ENCODE assay signal across 24 mouse cellular contexts in the genomic region with DNA sequence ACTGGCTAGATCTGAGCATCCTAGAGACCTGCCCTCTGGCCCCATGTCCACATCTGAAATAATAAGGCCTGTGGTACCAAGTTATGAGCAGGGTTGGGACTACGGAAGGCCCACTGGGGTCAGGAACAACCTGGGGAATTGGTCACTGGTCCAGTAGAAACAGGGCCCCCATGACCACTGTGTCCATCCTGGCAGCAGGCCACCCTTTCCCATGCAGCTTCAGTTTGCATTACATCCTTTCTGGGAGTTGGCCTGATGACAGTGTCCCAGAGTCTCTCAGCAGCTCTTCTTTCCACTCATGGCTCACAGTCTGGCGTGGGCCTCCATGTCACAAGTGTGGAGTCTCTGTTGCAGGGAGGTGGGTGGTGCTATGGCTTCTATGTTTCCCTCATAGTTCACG. TPM values are rescaled to one million over a fixed set of nuclear protein-coding genes. Genes with fewer than 3 reads are reported as not detected.
DNase-seq lines count a peak whose midpoint lies in the region; ATAC-seq and TF ChIP-seq lines count a peak whose summit lies in the region.
"Had no signal": no experiment of that assay in that cellular context is flagged by ENCODE, and none has a peak within 500 bp of the region (broad histone marks: within the 10 kb centered on the region; RNA-seq: fewer than 3 reads in every experiment).

No protein-coding gene starts in this region.

- no peaks in the 10 kb centered on the region for H3K9me3 ChIP-seq in liver, embryonic 15.5 days (replicated peaks)
- H3K9me3 ChIP-seq in midbrain, embryonic 11.5 days (ENCODE audit: control insufficient read depth, low read length), result no peaks in the 10 kb centered on the region
- H3K9me3 ChIP-seq in midbrain, postnatal 0 days (ENCODE audit: low read length), result no peaks in the 10 kb centered on the region
- H3K9me3 ChIP-seq: embryonic facial prominence, embryonic 13.5 days; embryonic facial prominence, embryonic 15.5 days; forebrain, embryonic 10.5 days; forebrain, embryonic 12.5 days had no signal

- no peak for DNase-seq in liver
- peak; percentile 57 for DNase-seq in midbrain, embryonic 11.5 days (ENCODE audit: low spot score, missing footprints)
- no peak for DNase-seq in midbrain, postnatal 0 days (ENCODE audit: low spot score)
- DNase-seq in cerebellum, postnatal 25 days, result no peak
- DNase-seq: adrenal gland, adult 2 months; adrenal gland, postnatal 10 days; adrenal gland, postnatal 25 days; cerebellum, adult 11-12 months; cerebellum, adult 2 months; cerebellum, adult 9-10 months; cerebellum, postnatal 36 days; embryo, embryonic 11 days had no signal

- H3K4me2 ChIP-seq in liver, embryonic 15.5 days, result no peak overlapping the region
- no peak overlapping the region for H3K4me2 ChIP-seq in midbrain, embryonic 11.5 days
- no peak overlapping the region for H3K4me2 ChIP-seq in midbrain, postnatal 0 days (ENCODE audit: low read depth, low read length, poor library complexity, severe bottlenecking)
- H3K4me2 ChIP-seq: embryonic facial prominence, embryonic 13.5 days; embryonic facial prominence, embryonic 15.5 days; forebrain, embryonic 12.5 days had no signal

- no peak overlapping the region for H3K27ac ChIP-seq in liver, embryonic 15.5 days (replicated peaks)
- H3K27ac ChIP-seq in midbrain, embryonic 11.5 days (ENCODE audit: low read depth, low read length), result no peak overlapping the region
- no peak overlapping the region for H3K27ac ChIP-seq in midbrain, postnatal 0 days (ENCODE audit: low read depth, low read length)
- H3K27ac ChIP-seq: embryonic facial prominence, embryonic 13.5 days; embryonic facial prominence, embryonic 15.5 days; forebrain, embryonic 10.5 days; forebrain, embryonic 12.5 days had no signal

- WGBS in liver, embryonic 15.5 days (ENCODE audit: insufficient replicate concordance), result 61% methylated on average over 3 of the region's 3 CpGs
- 88% methylated on average over 3 of the region's 3 CpGs for WGBS in midbrain, embryonic 11.5 days
- WGBS in midbrain, postnatal 0 days, result 77% methylated on average over 3 of the region's 3 CpGs

- no peaks in the 10 kb centered on the region for H3K36me3 ChIP-seq in liver, embryonic 15.5 days (replicated peaks)
- H3K36me3 ChIP-seq in midbrain, embryonic 11.5 days (ENCODE audit: control insufficient read depth, insufficient read depth, low read length), result no peaks in the 10 kb centered on the region
- no peaks in the 10 kb centered on the region for H3K36me3 ChIP-seq in midbrain, postnatal 0 days (ENCODE audit: insufficient read depth, low read length)
- H3K36me3 ChIP-seq: embryonic facial prominence, embryonic 13.5 days; embryonic facial prominence, embryonic 15.5 days; forebrain, embryonic 10.5 days; forebrain, embryonic 12.5 days had no signal

- peak overlapping the region; percentile 5; the same call in 1 of the 2 replicates for H3K4me3 ChIP-seq in liver, embryonic 15.5 days (replicated peaks)
- no peak overlapping the region for H3K4me3 ChIP-seq in midbrain, embryonic 11.5 days (ENCODE audit: low read depth, low read length)
- no peak overlapping the region for H3K4me3 ChIP-seq in midbrain, postnatal 0 days (ENCODE audit: low read depth, low read length)
- H3K4me3 ChIP-seq: embryonic facial prominence, embryonic 13.5 days; embryonic facial prominence, embryonic 15.5 days; erythroblast, embryonic 14.5 days; forebrain, embryonic 10.5 days; forebrain, embryonic 12.5 days had no signal

- TF ChIP-seq CTCF in midbrain, postnatal 0 days (IDR thresholded peaks at IDR 0.05), result no peak

- H3K27me3 ChIP-seq in liver, embryonic 15.5 days, result no peaks in the 10 kb centered on the region
- no peaks in the 10 kb centered on the region for H3K27me3 ChIP-seq in midbrain, embryonic 11.5 days (ENCODE audit: control insufficient read depth, insufficient read depth, low read length)
- no peaks in the 10 kb centered on the region for H3K27me3 ChIP-seq in midbrain, postnatal 0 days (ENCODE audit: insufficient read depth, low read length)
- H3K27me3 ChIP-seq: embryonic facial prominence, embryonic 13.5 days; embryonic facial prominence, embryonic 15.5 days; forebrain, embryonic 12.5 days had no signal

- ATAC-seq in liver, embryonic 15.5 days (ENCODE audit: insufficient read depth), result no peak
- no peak for ATAC-seq in midbrain, embryonic 11.5 days (ENCODE audit: low FRiP score)
- no peak for ATAC-seq in midbrain, postnatal 0 days (ENCODE audit: low FRiP score)
- ATAC-seq: forebrain, embryonic 14.5 days; forebrain, embryonic 16.5 days had no signal

- H3K9ac ChIP-seq in liver, embryonic 15.5 days, result no peak overlapping the region
- no peak overlapping the region for H3K9ac ChIP-seq in midbrain, embryonic 11.5 days (ENCODE audit: low read length)
- H3K9ac ChIP-seq in midbrain, postnatal 0 days (replicated peaks; ENCODE audit: low read length, poor library complexity, severe bottlenecking), result no peak overlapping the region
- H3K9ac ChIP-seq: embryonic facial prominence, embryonic 13.5 days; embryonic facial prominence, embryonic 15.5 days; forebrain, embryonic 12.5 days had no signal

- no peaks in the 10 kb centered on the region for H3K4me1 ChIP-seq in liver, embryonic 15.5 days (replicated peaks)
- no peaks in the 10 kb centered on the region for H3K4me1 ChIP-seq in midbrain, embryonic 11.5 days (ENCODE audit: control insufficient read depth, insufficient read depth, low read length)
- no peaks in the 10 kb centered on the region for H3K4me1 ChIP-seq in midbrain, postnatal 0 days (ENCODE audit: insufficient read depth, low read length)
- H3K4me1 ChIP-seq: embryonic facial prominence, embryonic 15.5 days; forebrain, embryonic 12.5 days had no signal

RNA-seq across cellular contexts. Expression of a gene that starts 1.6 kb away (rescaled TPM):
- polyA plus RNA-seq in liver, embryonic 15.5 days (2015; fragmentation: Nextera tagmentation; extraction: Ambion mirVana), result 5.8 and 6.9 TPM in 2 replicates
- polyA plus RNA-seq in midbrain, embryonic 11.5 days (2014; fragmentation: Nextera tagmentation; extraction: Ambion mirVana), result not detected in 2 replicates
- total RNA-seq in midbrain, postnatal 0 days (2014; rRNA removed), result not detected in 2 replicates
- 0.53 TPM in 1 of 2 replicates, not detected in the other for polyA plus RNA-seq in midbrain, postnatal 0 days (2015; fragmentation: Nextera tagmentation; extraction: Ambion mirVana)
- total RNA-seq: adrenal gland, adult 2 months; adrenal gland, postnatal 25 days; ES-E14; MEL had no signal
- polyA plus RNA-seq: adrenal gland, adult 2 months; embryonic facial prominence, embryonic 11.5 days; embryonic facial prominence, embryonic 13.5 days; erythroblast, embryonic 14.5 days; forebrain, embryonic 10.5 days; forebrain, embryonic 12.5 days; forebrain, embryonic 16.5 days had no signal

RNA-seq across cellular contexts. Expression of a gene that starts 25.6 kb away (rescaled TPM):
- 0.24 TPM in 1 of 2 replicates, not detected in the other for polyA plus RNA-seq in liver, embryonic 15.5 days (2015; fragmentation: Nextera tagmentation; extraction: Ambion mirVana)
- polyA plus RNA-seq in midbrain, embryonic 11.5 days (2014; fragmentation: Nextera tagmentation; extraction: Ambion mirVana), result 3.1 and 4.0 TPM in 2 replicates
- total RNA-seq in midbrain, postnatal 0 days (2014; rRNA removed), result 333 and 361 TPM in 2 replicates
- polyA plus RNA-seq in midbrain, postnatal 0 days (2015; fragmentation: Nextera tagmentation; extraction: Ambion mirVana), result 687 and 775 TPM in 2 replicates
- total RNA-seq: common myeloid progenitor, adult 5-6 weeks; ES-E14; MEL had no signal
- polyA plus RNA-seq: adrenal gland, adult 2 months; erythroblast, embryonic 14.5 days had no signal

Comparison
In these comparisons a context has a peak if more than half of its experiments do, and no peak if none do; other contexts are left out.
1. RNA of a gene that starts 25.6 kb away (polyA plus RNA-seq): 687 to 775 TPM in midbrain, postnatal 0 days; 3.1 to 4.0 TPM in midbrain, embryonic 11.5 days and 0.24 TPM in liver, embryonic 15.5 days; every median in the first group is over 100 times any median in the second.